Mouse (Mus musculus) R1 (cell line): Measurements from ENCODE around the gene Noc4l.

Source experiments
- DNase-seq: peaks from one replicate; pipeline ENCODE4 v3.0.0-alpha.2; 2018; ENCODE audit warnings: low read depth, low spot score

Noc4l gene

GRCm38 (mm10) chr5:110652719-110653648, at the start of gene Noc4l, which contains the start of gene Ddx51:
TSS of gene Noc4l (minus strand) at chr5:110653417.
TSS of gene Ddx51 (plus strand) at chr5:110653451.
- peak; percentile 94 for DNase-seq

- DNase-seq, result no peak
Measured at GRCm38 (mm10) chr5:110698617-110699016, 45.4 kb upstream of the Noc4l start.

GRCm38 (mm10) chr5:110682041-110682440, 28.8 kb upstream of the Noc4l start:
- DNase-seq, result no peak

- peak; percentile 52 for DNase-seq
Measured at GRCm38 (mm10) chr5:110665486-110666121, 12.4 kb upstream of the Noc4l start.

- DNase-seq, result no peak
Measured at GRCm38 (mm10) chr5:110664750-110665269, 11.6 kb upstream of the Noc4l start.

GRCm38 (mm10) chr5:110664041-110664440, 10.8 kb upstream of the Noc4l start:
- DNase-seq, result no peak

GRCm38 (mm10) chr5:110659682-110660081, 6.5 kb upstream of the Noc4l start:
- no peak for DNase-seq

- no peak for DNase-seq
Measured at GRCm38 (mm10) chr5:110653686-110654085, 469 bp upstream of the Noc4l start.

GRCm38 (mm10) chr5:110646377-110646776, 6.8 kb downstream of the Noc4l start:
- DNase-seq, result no peak

- peak; percentile 88 for DNase-seq
Measured at GRCm38 (mm10) chr5:110639459-110639858, 13.8 kb downstream of the Noc4l start.

- DNase-seq, result peak; percentile 17
Measured at GRCm38 (mm10) chr5:110638306-110639074, 14.7 kb downstream of the Noc4l start.

- DNase-seq, result peak; percentile 25
Measured at GRCm38 (mm10) chr5:110635951-110636707, 17.1 kb downstream of the Noc4l start.

GRCm38 (mm10) chr5:110629525-110630120, 23.6 kb downstream of the Noc4l start:
- no peak for DNase-seq

- no peak for DNase-seq
Measured at GRCm38 (mm10) chr5:110628156-110628555, 25.1 kb downstream of the Noc4l start.

- DNase-seq, result no peak
Measured at GRCm38 (mm10) chr5:110627351-110627750, 25.9 kb downstream of the Noc4l start.

GRCm38 (mm10) chr5:110624319-110624718, 28.9 kb downstream of the Noc4l start:
- no peak for DNase-seq

- no peak for DNase-seq
Measured at GRCm38 (mm10) chr5:110619226-110619625, 34.0 kb downstream of the Noc4l start.

- DNase-seq, result no peak
Measured at GRCm38 (mm10) chr5:110611435-110612158, 41.6 kb downstream of the Noc4l start.

GRCm38 (mm10) chr5:110610484-110610883, 42.7 kb downstream of the Noc4l start:
- DNase-seq, result no peak

- DNase-seq, result no peak
Measured at GRCm38 (mm10) chr5:110609868-110610267, 43.3 kb downstream of the Noc4l start.
